Mouse (Mus musculus): ENCODE results near the gene Tmem150a.

DNA sequence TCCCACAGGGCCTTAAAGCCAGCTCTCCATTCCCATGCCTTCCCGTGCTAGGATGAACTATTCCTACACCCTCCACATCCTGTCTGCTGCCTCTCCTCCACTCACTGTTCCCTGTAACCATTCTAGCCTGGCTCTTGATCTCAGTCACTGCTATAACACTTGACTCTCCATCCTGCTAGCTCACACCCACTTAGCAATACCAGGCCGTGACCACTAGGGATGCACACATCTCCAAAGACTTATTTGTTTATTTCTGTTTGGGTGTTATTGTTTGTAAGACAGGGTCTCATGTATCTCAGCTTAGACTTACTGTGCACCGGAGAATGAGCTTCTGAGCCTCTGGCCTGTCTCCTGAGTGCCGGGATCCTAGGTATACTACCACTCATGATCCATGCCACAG, 14.3 kb downstream of the Tmem150a start:
- TF ChIP-seq POLR2A (IDR thresholded peaks at IDR 0.05; ENCODE audit: borderline replicate concordance, insufficient read depth, low read length) = no peak
- 0 out of 2 replicates have a peak, but pooled peaks have one; percentile 4 for TF ChIP-seq CTCF (IDR thresholded peaks at IDR 0.05; ENCODE audit: borderline replicate concordance, insufficient read depth, low read depth, low read length)

Data from cerebellum, adult 2 months (tissue).